Mouse (Mus musculus) urinary bladder, postnatal 4 days (tissue): ENCODE measurements at regions not wholly inside any gene's neighbourhood (a gene's known extent, or its start where the extent isn't known, plus 50 kb on each side); places are given as distances from the start of the nearest gene placed in this dataset.

Experiments
- DNase-seq, 2 experiments: peaks; one replicate each; pipeline ENCODE4 v3.0.0; 2021 to 2022; ENCODE audit warnings: low spot score in 2 of 2

GRCm38 (mm10) chr5:45127971-45128370 lies 322.1 kb downstream of the Qdpr start:
- DNase-seq, result no peak

GRCm38 (mm10) chr5:45121751-45122280 lies 322.3 kb upstream of the Ldb2 start:
- DNase-seq, result no peak

- DNase-seq, result no peak
Measured at GRCm38 (mm10) chr5:45119757-45120156, 320.3 kb upstream of the Ldb2 start.

GRCm38 (mm10) chr5:45111246-45111645 lies 311.8 kb upstream of the Ldb2 start:
- no peak for DNase-seq

GRCm38 (mm10) chr5:45110797-45111196 lies 311.3 kb upstream of the Ldb2 start:
- DNase-seq, result no peak

- no peak for DNase-seq
Measured at GRCm38 (mm10) chr5:45105236-45105816, 305.8 kb upstream of the Ldb2 start.

- no peak for DNase-seq
Measured at GRCm38 (mm10) chr5:45103763-45104428, 304.4 kb upstream of the Ldb2 start.

GRCm38 (mm10) chr5:45102661-45103060 lies 303.2 kb upstream of the Ldb2 start:
- DNase-seq, result no peak

GRCm38 (mm10) chr5:45101777-45102176 lies 302.3 kb upstream of the Ldb2 start:
- DNase-seq, result no peak

GRCm38 (mm10) chr5:45099082-45099481 lies 299.6 kb upstream of the Ldb2 start:
- no peak for DNase-seq

- DNase-seq, result no peak
Measured at GRCm38 (mm10) chr5:45097941-45098340, 298.5 kb upstream of the Ldb2 start.

GRCm38 (mm10) chr5:45084741-45085140 lies 285.3 kb upstream of the Ldb2 start:
- DNase-seq, result peak in 1 of 2 experiments; percentile 17

GRCm38 (mm10) chr5:45082601-45083000 lies 283.1 kb upstream of the Ldb2 start:
- no peak for DNase-seq

- no peak for DNase-seq
Measured at GRCm38 (mm10) chr5:45076347-45076890, 276.9 kb upstream of the Ldb2 start.

GRCm38 (mm10) chr5:45075195-45075594 lies 275.7 kb upstream of the Ldb2 start:
- DNase-seq, result no peak

- no peak for DNase-seq
Measured at GRCm38 (mm10) chr5:45072529-45072928, 273.0 kb upstream of the Ldb2 start.

GRCm38 (mm10) chr5:45065917-45066699 lies 266.6 kb upstream of the Ldb2 start:
- no peak for DNase-seq

- no peak for DNase-seq
Measured at GRCm38 (mm10) chr5:45062567-45062966, 263.1 kb upstream of the Ldb2 start.

GRCm38 (mm10) chr5:45055276-45055959 lies 255.9 kb upstream of the Ldb2 start:
- no peak for DNase-seq

- DNase-seq, result no peak
Measured at GRCm38 (mm10) chr5:45049410-45049809, 249.9 kb upstream of the Ldb2 start.

- DNase-seq, result no peak
Measured at GRCm38 (mm10) chr5:45042914-45043313, 243.4 kb upstream of the Ldb2 start.

GRCm38 (mm10) chr5:45036430-45036829 lies 236.9 kb upstream of the Ldb2 start:
- no peak for DNase-seq
